Mouse (Mus musculus) thymus, adult 2 months (tissue): ENCODE measurements at regions not wholly inside any gene's neighbourhood (a gene's known extent, or its start where the extent isn't known, plus 50 kb on each side); places are given as distances from the start of the nearest gene placed in this dataset.

Experiments
- DNase-seq: peaks from one replicate; pipeline ENCODE4 v3.0.0; 2021
- H3K27ac ChIP-seq: fragments of 200-500 bp; 2 replicates; pipeline ENCODE4 v1.5.1; 2012; ENCODE audit warnings: low read length, control low read depth; ENCODE audit not compliant: control insufficient read depth, insufficient read depth
- H3K27me3 ChIP-seq: fragments of 200-500 bp; 2 replicates; pipeline ENCODE4 v1.6.1; 2012; ENCODE audit warnings: mild to moderate bottlenecking, low read length, moderate library complexity, mixed read lengths; ENCODE audit not compliant: control insufficient read depth, insufficient read depth
- H3K36me3 ChIP-seq: fragments of 200-500 bp; 2 replicates; pipeline ENCODE4 v1.6.1; 2012; ENCODE audit warnings: mild to moderate bottlenecking, low read length, moderate library complexity; ENCODE audit not compliant: control insufficient read depth, insufficient read depth
- H3K4me1 ChIP-seq: fragments of 200-500 bp; replicated peaks from 2 replicates; pipeline ENCODE4 v1.6.1; 2012; ENCODE audit warnings: low read length; ENCODE audit not compliant: control insufficient read depth, insufficient read depth
- H3K4me3 ChIP-seq: fragments of 200-500 bp; 2 replicates; pipeline ENCODE4 v1.5.1; 2012; ENCODE audit warnings: mild to moderate bottlenecking, low read length, control low read depth, moderate library complexity; ENCODE audit not compliant: control insufficient read depth, insufficient read depth
- CTCF ChIP-seq: fragments of 200-500 bp; IDR thresholded peaks from 2 replicates; pipeline ENCODE4 v1.5.1; 2012; ENCODE audit warnings: mild to moderate bottlenecking, control low read depth, low read length, moderate library complexity, borderline replicate concordance; ENCODE audit not compliant: control insufficient read depth, poor library complexity, insufficient read depth; ENCODE audit errors: extremely low read depth
- POLR2A ChIP-seq: fragments of 200-500 bp; IDR thresholded peaks from 2 replicates; pipeline ENCODE4 v1.6.1; 2012; ENCODE audit warnings: mild to moderate bottlenecking, low read length, control low read depth, moderate library complexity; ENCODE audit not compliant: control insufficient read depth, poor library complexity, insufficient read depth; ENCODE audit errors: extremely low read depth
- WGBS: fragments of 180-500 bp; shearing (Covaris S2); methylation state at CpG from one replicate; pipeline ENCODE4 v1.1.7; 2018; 5-methylcytosine and 5-hydroxymethylcytosine counted together

- no peak overlapping the region for H3K4me3 ChIP-seq
- H3K36me3 ChIP-seq: no peaks in the 10 kb centered on the region
- 97% methylated on average over 12 of the region's 12 CpGs for WGBS
- H3K27ac ChIP-seq: no peak overlapping the region
- TF ChIP-seq CTCF (no peak), POLR2A (no peak)
- no peaks in the 10 kb centered on the region for H3K4me1 ChIP-seq
- no peak for DNase-seq
- H3K27me3 ChIP-seq: no peaks in the 10 kb centered on the region
Observed at GRCm38 (mm10) chr12:105898580-105899293, 111.3 kb upstream of the Vrk1 start.

GRCm38 (mm10) chr12:105899294-105899909, 110.6 kb upstream of the Vrk1 start:
- no peak overlapping the region for H3K27ac ChIP-seq

GRCm38 (mm10) chr12:105900479-105900878, 109.5 kb upstream of the Vrk1 start:
- Histone ChIP-seq H3K27ac (no peak overlapping the region), H3K27me3 (no peaks in the 10 kb centered on the region), H3K36me3 (no peaks in the 10 kb centered on the region), H3K4me3 (no peak overlapping the region), H3K4me1 (no peaks in the 10 kb centered on the region)
- 85% methylated on average over 6 of the region's 6 CpGs for WGBS
- DNase-seq: no peak
- no peak for TF ChIP-seq POLR2A
- TF ChIP-seq CTCF: no peak

More at GRCm38 (mm10) chr12:105899294-105899909, 110.6 kb upstream of the Vrk1 start:
- no peak for TF ChIP-seq POLR2A
- no peak for TF ChIP-seq CTCF
- no peaks in the 10 kb centered on the region for H3K27me3 ChIP-seq
- WGBS: 90% methylated on average over 9 of the region's 9 CpGs
- no peaks in the 10 kb centered on the region for H3K36me3 ChIP-seq
- H3K4me1 ChIP-seq: no peaks in the 10 kb centered on the region
- H3K4me3 ChIP-seq: no peak overlapping the region
- no peak for DNase-seq

GRCm38 (mm10) chr12:105903072-105903471, 107.0 kb upstream of the Vrk1 start:
- WGBS: 82% methylated on average over 8 of the region's 8 CpGs
- Histone ChIP-seq H3K36me3 (no peaks in the 10 kb centered on the region), H3K27ac (no peak overlapping the region), H3K4me1 (peaks cover 11% of the 10 kb centered on the region), H3K4me3 (no peak overlapping the region), H3K27me3 (no peaks in the 10 kb centered on the region)
- no peak for DNase-seq
- TF ChIP-seq POLR2A: no peak
- TF ChIP-seq CTCF: no peak

GRCm38 (mm10) chr12:105906584-105906983, 103.4 kb upstream of the Vrk1 start:
- DNase-seq: peak; percentile 7
- TF ChIP-seq CTCF: no peak
- TF ChIP-seq POLR2A: no peak
- H3K4me3 ChIP-seq: no peak overlapping the region
- no peak overlapping the region for H3K27ac ChIP-seq
- no peaks in the 10 kb centered on the region for H3K27me3 ChIP-seq
- WGBS: 28% methylated on average over 7 of the region's 7 CpGs
- H3K4me1 ChIP-seq: peaks cover 11% of the 10 kb centered on the region
- H3K36me3 ChIP-seq: no peaks in the 10 kb centered on the region

GRCm38 (mm10) chr12:105907851-105908620, 102.0 kb upstream of the Vrk1 start:
- Histone ChIP-seq H3K27ac (no peak overlapping the region), H3K36me3 (no peaks in the 10 kb centered on the region), H3K4me3 (no peak overlapping the region), H3K4me1 (peaks cover 11% of the 10 kb centered on the region), H3K27me3 (no peaks in the 10 kb centered on the region)
- no peak for TF ChIP-seq POLR2A
- no peak for TF ChIP-seq CTCF
- DNase-seq: peak; percentile 5
- 31% methylated on average over 13 of the region's 13 CpGs for WGBS

GRCm38 (mm10) chr12:105911556-105911955, 98.5 kb upstream of the Vrk1 start:
- H3K4me3 ChIP-seq: no peak overlapping the region
- peaks cover 7% of the 10 kb centered on the region for H3K4me1 ChIP-seq
- no peaks in the 10 kb centered on the region for H3K36me3 ChIP-seq
- H3K27ac ChIP-seq: no peak overlapping the region
- WGBS: 19% methylated on average over 9 of the region's 9 CpGs
- no peak for DNase-seq
- no peaks in the 10 kb centered on the region for H3K27me3 ChIP-seq
- TF ChIP-seq CTCF (no peak), POLR2A (no peak)
